In genomic region chr10:65969770-65970169, GRCm38 (mm10) we compare ENCODE assay signal across 12 mouse cellular contexts.
"Had no signal": no experiment of that assay in that cellular context is flagged by ENCODE, and none has a peak within 500 bp of the region (broad histone marks: within the 10 kb centered on the region; RNA-seq: fewer than 3 reads in every experiment).

No protein-coding gene starts in this region.

- DNase-seq: retina, postnatal 1 day; right cerebral cortex, adult 18-20 months; right cerebral cortex, postnatal 14 days; right cerebral cortex, postnatal 25 days; right cerebral cortex, postnatal 4 days; spleen, adult 18-20 months; thymus, adult 18-20 months; thymus, adult 2 months; thymus, postnatal 14 days; thymus, postnatal 25 days; thymus, postnatal 36 days; thymus, postnatal 4 days had no signal
